In the genomic region with DNA sequence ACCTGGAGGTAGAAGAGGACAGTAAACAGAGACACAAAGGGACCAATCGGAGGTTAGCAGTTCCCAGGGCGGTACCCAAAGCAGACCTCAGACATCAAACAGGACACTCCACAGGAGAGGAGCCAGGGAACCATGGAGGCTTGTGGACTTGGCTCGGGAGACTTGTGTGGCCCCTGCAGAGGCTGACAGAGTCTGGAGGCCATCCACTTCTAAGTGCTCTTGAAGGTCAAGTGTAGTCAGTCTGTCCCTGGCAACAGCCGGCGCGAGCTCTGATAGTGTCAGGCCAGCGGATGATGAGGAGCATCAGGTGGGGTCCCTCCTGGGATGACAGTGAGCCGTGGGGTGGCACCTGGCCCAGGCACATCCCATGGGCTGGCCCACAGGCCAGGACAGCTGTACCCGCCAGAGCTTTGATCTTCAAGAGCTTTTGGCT, we compare ENCODE assay signal across 12 mouse cellular contexts. TPM values are rescaled to one million over a fixed set of nuclear protein-coding genes. Genes with fewer than 3 reads are reported as not detected.
DNase-seq lines count a peak whose midpoint lies in the region; ATAC-seq lines count a peak whose summit lies in the region.
"Had no signal": no experiment of that assay in that cellular context is flagged by ENCODE, and none has a peak within 500 bp of the region (broad histone marks: within the 10 kb centered on the region; RNA-seq: fewer than 3 reads in every experiment).

No protein-coding gene starts in this region.

- no peak overlapping the region for H3K9ac ChIP-seq in forebrain, embryonic 13.5 days
- H3K9ac ChIP-seq in intestine, embryonic 16.5 days (ENCODE audit: low read depth, low read length) = no peak overlapping the region
- H3K9ac ChIP-seq: embryonic facial prominence, embryonic 12.5 days had no signal

- H3K4me2 ChIP-seq in forebrain, embryonic 13.5 days = no peak overlapping the region
- H3K4me2 ChIP-seq in intestine, embryonic 16.5 days (ENCODE audit: low read depth, low read length) = no peak overlapping the region
- H3K4me2 ChIP-seq: embryonic facial prominence, embryonic 12.5 days had no signal

- peak overlapping the region; percentile 35 for H3K27ac ChIP-seq in forebrain, embryonic 10.5 days
- no peak overlapping the region for H3K27ac ChIP-seq in forebrain, embryonic 13.5 days
- H3K27ac ChIP-seq in intestine, embryonic 16.5 days (ENCODE audit: low read length) = no peak overlapping the region
- H3K27ac ChIP-seq: kidney, postnatal 0 days had no signal

- DNase-seq in forebrain, embryonic 10.5 days (ENCODE audit: extremely low spot score, low spot score) = no peak
- DNase-seq in MN1 (ENCODE audit: low spot score) = peak; percentile 69
- peak; percentile 28 for DNase-seq in heart, adult 8-10 months (ENCODE audit: low spot score)
- no peak for DNase-seq in Muller cell, postnatal 12 days (ENCODE audit: inconsistent ontology term)
- DNase-seq in kidney, adult 18-20 months = no peak
- no peak for DNase-seq in cerebellum, adult 11-12 months
- DNase-seq: adrenal gland, adult 8-10 months; lung, postnatal 4 days had no signal

- no peak for ATAC-seq in forebrain, embryonic 13.5 days
- peak; percentile 42; the same call in 1 of the 2 replicates for ATAC-seq in intestine, embryonic 16.5 days

- H3K36me3 ChIP-seq in forebrain, embryonic 10.5 days (replicated peaks) = peaks cover 17% of the 10 kb centered on the region
- H3K36me3 ChIP-seq in forebrain, embryonic 13.5 days (ENCODE audit: poor library complexity, severe bottlenecking) = peaks cover 6% of the 10 kb centered on the region; the same call in 1 of the 2 replicates
- H3K36me3 ChIP-seq in intestine, embryonic 16.5 days (ENCODE audit: control insufficient read depth, insufficient read depth, low read length) = 0 out of 2 replicates have a peak, but pooled peaks cover 2% of the 10 kb centered on the region

- no peak overlapping the region for H3K4me3 ChIP-seq in forebrain, embryonic 10.5 days
- H3K4me3 ChIP-seq in forebrain, embryonic 13.5 days = no peak overlapping the region
- H3K4me3 ChIP-seq in intestine, embryonic 16.5 days (ENCODE audit: low read length) = no peak overlapping the region
- H3K4me3 ChIP-seq: embryonic facial prominence, embryonic 12.5 days had no signal

- H3K27me3 ChIP-seq in forebrain, embryonic 10.5 days (ENCODE audit: poor library complexity, severe bottlenecking) = no peaks in the 10 kb centered on the region
- no peaks in the 10 kb centered on the region for H3K27me3 ChIP-seq in forebrain, embryonic 13.5 days
- H3K27me3 ChIP-seq in intestine, embryonic 16.5 days (replicated peaks; ENCODE audit: control insufficient read depth, insufficient read depth, low read length) = no peaks in the 10 kb centered on the region
- H3K27me3 ChIP-seq: embryonic facial prominence, embryonic 12.5 days had no signal

- 71% methylated on average over 9 of the region's 9 CpGs for WGBS in forebrain, embryonic 10.5 days
- 75% methylated on average over 9 of the region's 9 CpGs for WGBS in forebrain, embryonic 13.5 days
- WGBS in intestine, embryonic 16.5 days = 33% methylated on average over 9 of the region's 9 CpGs

- H3K9me3 ChIP-seq in forebrain, embryonic 10.5 days = no peaks in the 10 kb centered on the region
- no peaks in the 10 kb centered on the region for H3K9me3 ChIP-seq in forebrain, embryonic 13.5 days (replicated peaks)
- H3K9me3 ChIP-seq in intestine, embryonic 16.5 days (ENCODE audit: control insufficient read depth, low read length) = no peaks in the 10 kb centered on the region
- H3K9me3 ChIP-seq: embryonic facial prominence, embryonic 12.5 days had no signal

- peaks cover 44% of the 10 kb centered on the region for H3K4me1 ChIP-seq in forebrain, embryonic 10.5 days
- H3K4me1 ChIP-seq in forebrain, embryonic 13.5 days = peaks cover 6% of the 10 kb centered on the region; the same call in 1 of the 2 replicates
- H3K4me1 ChIP-seq in intestine, embryonic 16.5 days (ENCODE audit: control insufficient read depth, insufficient read depth, low read length) = peaks cover 6% of the 10 kb centered on the region; the same call in 1 of the 2 replicates

RNA-seq across cellular contexts. Expression of a gene that starts 40.0 kb away (rescaled TPM):
- polyA plus RNA-seq in forebrain, embryonic 10.5 days (2016; fragmentation: Nextera tagmentation; extraction: Ambion mirVana) = 29.0 and 31.3 TPM in 2 replicates
- 14.9 and 18.8 TPM in 2 replicates for polyA plus RNA-seq in forebrain, embryonic 13.5 days (2015; fragmentation: Nextera tagmentation; extraction: Ambion mirVana)
- total RNA-seq in heart, adult 8-10 months (2022) = 1 to 10 TPM in 1 of 4 experiments, under 1 TPM in 3; 0.73 to 2.0 (median 0.90) TPM
- 112 and 120 TPM in 2 replicates for polyA plus RNA-seq in intestine, embryonic 16.5 days (2015; fragmentation: Nextera tagmentation; extraction: Ambion mirVana)

Comparison
In these comparisons a context has a peak if more than half of its experiments do, and no peak if none do; other contexts are left out.
1. DNase-seq: peak in MN1 (single experiment) and heart, adult 8-10 months (single experiment); none in forebrain, embryonic 10.5 days (single experiment), Muller cell, postnatal 12 days (single experiment), kidney, adult 18-20 months (single experiment) and cerebellum, adult 11-12 months (single experiment).